Mouse (Mus musculus) gastrocnemius, postnatal 36 days (tissue): ENCODE results near the gene Cd53. TPM values are rescaled to one million over a fixed set of nuclear protein-coding genes. Genes with fewer than 3 reads are reported as not detected.

Experiments used
- DNase-seq, 2 experiments: peaks; one replicate each; pipeline ENCODE4 v3.0.0; 2022
- intact Hi-C: fragments of 180-260 bp; cut with DNase I; formaldehyde crosslinking; loops from one replicate; pipeline ENCODE4 v1.15.1; 2025
- long read RNA-seq, 2 experiments: library from polyadenylated mRNA; stranded (forward); transcript quantifications; one replicate each; pipeline ENCODE4 v2.0.0; 2021
- total RNA-seq, 2 experiments: library from RNA; stranded (reverse); gene quantifications; 2 replicates each; pipeline ENCODE4 v1.2.3; 2021

The Cd53 gene
- total RNA-seq, result 1 to 10 TPM; 1.5 to 1.6 TPM
- long read RNA-seq, experiment 1, result 0 reads
- long read RNA-seq, experiment 2, result 0 reads

GRCm38 (mm10) chr3:106789930-106790329, at the start of gene Cd53:
Cd53 (minus strand) TSS chr3:106790149.
- intact Hi-C loops, result no loop called here
- no peak for DNase-seq

DNA sequence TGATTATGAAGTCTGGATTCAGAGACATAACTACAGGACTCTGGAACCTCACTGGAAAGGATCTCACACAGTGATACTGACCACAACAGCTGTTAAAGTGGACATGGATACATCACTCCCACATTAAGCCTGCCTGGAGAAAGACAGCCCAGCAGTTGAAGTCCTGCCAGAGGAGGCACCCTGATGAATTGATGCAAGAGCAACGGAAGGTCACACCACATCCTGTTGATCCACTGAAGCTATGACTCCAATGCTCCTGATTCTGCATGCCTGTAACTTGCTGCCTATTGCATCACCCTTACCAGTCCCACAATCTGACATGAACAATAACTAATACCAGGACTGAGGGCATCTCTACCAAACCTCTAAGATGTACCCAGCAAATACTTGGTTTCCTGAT, 42.2 kb upstream of the Cd53 start:
- no peak for DNase-seq
- intact Hi-C loops, result no loop called here

DNA sequence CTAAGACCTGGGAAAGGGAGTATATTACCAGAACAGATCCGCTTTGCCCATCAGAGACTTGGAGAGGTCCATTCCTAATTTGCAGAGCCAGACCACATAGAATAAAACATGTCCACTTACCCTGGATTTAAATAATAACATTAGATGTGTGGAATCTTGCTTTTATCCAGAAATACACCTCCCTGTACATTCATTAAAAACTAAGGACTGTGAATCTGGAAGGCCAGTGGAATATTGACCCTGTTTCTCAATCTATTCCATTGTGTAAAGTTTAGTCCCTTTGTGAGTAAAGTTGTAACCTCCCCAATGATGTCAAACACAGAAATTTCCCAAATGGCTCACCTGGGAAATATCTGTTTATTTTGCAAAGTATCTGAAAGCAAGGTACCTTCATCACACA, 36.2 kb upstream of the Cd53 start, which contains the start of gene Olfr266:
TSS of gene Olfr266 (minus strand) at position 101 of the 400 bp plus-strand sequence.
- no peak for DNase-seq
- intact Hi-C loops, result no loop called here

GRCm38 (mm10) chr3:106817676-106818075, 27.7 kb upstream of the Cd53 start:
- intact Hi-C loops, result no loop called here
- DNase-seq, result no peak

DNA sequence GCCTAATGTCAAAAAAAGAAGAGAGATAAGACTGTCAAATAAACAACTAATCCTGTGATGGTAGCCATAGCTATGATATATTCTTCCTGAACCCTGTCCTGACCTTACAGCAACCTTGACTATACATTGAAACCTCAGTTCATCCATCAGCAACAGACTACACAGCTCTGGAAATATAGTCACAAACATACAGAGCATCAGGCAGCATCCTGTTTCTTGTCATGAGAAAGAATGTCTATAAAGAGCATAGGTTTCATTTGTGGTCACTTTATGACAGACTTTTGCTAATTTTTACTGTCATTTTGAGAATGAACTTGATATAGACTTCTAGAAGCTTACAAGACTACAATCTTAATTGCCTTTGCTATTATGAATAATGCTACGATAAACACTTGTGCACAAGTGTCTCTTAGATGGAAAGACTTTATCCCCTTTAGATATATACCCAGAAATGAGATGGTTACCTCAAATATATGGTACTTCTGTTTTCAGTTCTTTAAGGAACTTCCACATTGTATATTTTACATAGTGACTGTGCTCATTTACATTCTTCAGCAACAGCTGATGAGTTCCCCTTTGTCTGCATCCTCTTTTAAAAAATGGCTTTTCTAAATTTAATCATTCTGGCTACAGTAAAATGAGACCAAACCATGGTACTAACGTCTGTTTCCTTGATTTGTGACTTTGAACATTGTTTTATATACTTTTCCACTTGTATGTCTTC, 19.2 kb upstream of the Cd53 start:
- intact Hi-C loops, result no loop called here
- DNase-seq, result no peak

DNA sequence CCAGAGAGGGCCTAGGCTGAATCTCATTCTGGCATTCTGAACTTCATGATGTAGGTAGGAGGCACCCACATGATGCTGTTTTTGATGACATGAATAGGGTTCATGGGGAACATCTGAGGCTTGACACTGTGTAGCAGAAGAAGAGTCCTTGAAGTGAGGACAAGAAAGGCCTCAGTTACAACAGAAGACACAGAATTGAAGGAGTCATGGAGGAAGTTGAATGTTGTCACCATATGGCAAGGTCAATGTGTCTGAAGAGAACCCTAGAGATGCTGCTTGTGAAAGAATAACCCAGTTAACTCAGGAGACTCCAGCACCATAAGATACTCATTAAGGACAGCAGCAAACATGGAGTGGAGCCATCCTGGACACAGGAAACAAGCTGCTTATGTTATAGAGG, 8.1 kb upstream of the Cd53 start:
- intact Hi-C loops, result no loop called here
- DNase-seq, result no peak

- DNase-seq, result no peak
- intact Hi-C loops, result no loop called here
Observed at GRCm38 (mm10) chr3:106788440-106788887, 1.5 kb downstream of the Cd53 start.

DNA sequence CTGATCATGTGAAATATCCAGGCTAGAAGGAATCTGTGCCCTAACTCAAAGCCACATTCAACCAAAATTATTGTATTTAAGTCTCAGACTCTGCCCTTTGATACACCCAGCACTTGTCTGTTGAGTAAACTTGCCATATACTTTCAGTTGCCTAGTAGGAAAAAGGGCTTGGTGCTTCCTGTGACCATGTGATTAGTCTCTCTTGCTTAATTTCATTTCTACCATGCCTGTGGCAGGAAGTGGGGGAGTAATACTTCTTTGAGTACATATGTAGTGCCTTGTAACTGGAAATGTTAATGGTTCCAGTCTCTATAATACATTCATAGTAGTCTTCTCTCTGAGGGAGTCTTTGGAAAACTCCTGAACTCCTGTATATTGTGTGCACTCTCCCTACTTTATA, 2.0 kb downstream of the Cd53 start:
- intact Hi-C loops, result no loop called here

GRCm38 (mm10) chr3:106785130-106785529, 4.8 kb downstream of the Cd53 start:
- DNase-seq, result no peak
- intact Hi-C loops, result no loop called here

More for the DNA sequence above, 2.0 kb downstream of the Cd53 start:
- no peak for DNase-seq

DNA sequence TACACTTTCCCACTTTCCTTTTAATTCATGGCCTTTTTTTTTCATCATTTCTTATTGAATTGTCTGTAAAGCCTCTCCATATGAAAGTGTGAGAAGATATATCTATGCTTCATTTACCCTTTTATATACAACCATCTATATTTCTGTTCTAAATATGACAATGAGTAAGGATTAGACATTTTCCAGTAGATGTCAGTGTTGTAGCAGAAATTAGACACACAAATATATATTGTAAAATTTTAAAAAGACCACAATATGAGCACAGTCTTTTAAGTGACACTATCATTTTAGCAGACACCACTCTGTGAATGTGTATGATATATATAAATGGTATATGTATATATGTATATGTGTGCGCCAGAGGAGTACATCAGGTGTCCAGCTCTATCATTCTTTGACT, 18.1 kb downstream of the Cd53 start:
- DNase-seq, result no peak

DNA sequence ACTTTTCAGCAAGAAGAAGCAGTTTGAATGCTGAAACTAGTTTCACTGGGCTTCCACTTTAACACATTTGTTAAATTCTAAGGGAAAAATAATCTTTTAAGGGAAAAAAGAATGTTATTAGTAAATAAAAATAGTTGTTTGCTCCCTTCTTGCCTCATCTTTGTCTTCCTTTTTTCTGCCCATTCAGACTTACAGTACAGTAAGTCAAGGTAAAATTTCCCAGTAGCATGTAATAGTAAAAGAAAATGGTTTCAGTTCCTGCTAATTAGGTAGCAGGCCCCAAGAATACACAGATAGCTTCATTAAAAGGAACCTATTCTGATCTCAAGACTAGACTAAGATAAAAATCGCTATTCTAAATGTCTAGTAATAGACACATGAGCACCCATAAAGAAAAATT, 34.1 kb downstream of the Cd53 start:
- intact Hi-C loops, result no loop called here
- no peak for DNase-seq

More for the DNA sequence above, 18.1 kb downstream of the Cd53 start:
- intact Hi-C loops, result no loop called here

GRCm38 (mm10) chr3:106722028-106722945, 67.7 kb downstream of the Cd53 start:
- intact Hi-C loops, result no loop called here
- DNase-seq, result peak; percentile 60 to 77

GRCm38 (mm10) chr3:106721397-106722027, 68.4 kb downstream of the Cd53 start:
- intact Hi-C loops, result no loop called here
- DNase-seq, result peak; percentile 89 to 95

Other genes starting within 250 kb of the Cd53 start
- gene Dram2, start 242.4 kb downstream of the Cd53 start, total RNA-seq, result 10 to 100 TPM; 72.1 to 81.5 TPM
- 10 to 100 TPM; 15.8 to 19.3 TPM for gene Cept1, start 242.3 kb downstream of the Cd53 start, total RNA-seq
- 1 to 10 TPM; 6.7 to 8.7 TPM for gene Lrif1, start 105.2 kb downstream of the Cd53 start, total RNA-seq
- gene Olfr266, start 36.1 kb upstream of the Cd53 start, total RNA-seq, result not detected
- under 1 TPM in 1 of 2 experiments, not detected in 1; 0.54 TPM for gene Kcna3, start 246.0 kb upstream of the Cd53 start, total RNA-seq